Comparison of ENCODE assay signal across 23 mouse cellular contexts in genomic region chr2:130972386-130972785, GRCm38 (mm10).
DNase-seq lines count a peak whose midpoint lies in the region; ATAC-seq and TF ChIP-seq lines count a peak whose summit lies in the region.
"Had no signal": no experiment of that assay in that cellular context is flagged by ENCODE, and none has a peak within 500 bp of the region (broad histone marks: within the 10 kb centered on the region; RNA-seq: fewer than 3 reads in every experiment).

No protein-coding gene starts in this region.

- WGBS in liver, embryonic 13.5 days (ENCODE audit: insufficient replicate concordance): 79% methylated on average over 4 of the region's 4 CpGs
- 80% methylated on average over 4 of the region's 4 CpGs for WGBS in liver, embryonic 11.5 days

- no peak overlapping the region for H3K4me2 ChIP-seq in liver, embryonic 13.5 days
- no peak overlapping the region for H3K4me2 ChIP-seq in liver, embryonic 11.5 days
- H3K4me2 ChIP-seq: embryonic facial prominence, embryonic 13.5 days; forebrain, embryonic 12.5 days; forebrain, embryonic 15.5 days; heart, embryonic 13.5 days; hindbrain, embryonic 12.5 days; hindbrain, embryonic 15.5 days had no signal

- H3K4me1 ChIP-seq in liver, embryonic 13.5 days (replicated peaks): peaks cover 76% of the 10 kb centered on the region
- H3K4me1 ChIP-seq in liver, embryonic 11.5 days (replicated peaks; ENCODE audit: control insufficient read depth, insufficient read depth, low read length): peaks cover 26% of the 10 kb centered on the region
- H3K4me1 ChIP-seq: embryonic facial prominence, embryonic 10.5 days; embryonic facial prominence, embryonic 13.5 days; forebrain, embryonic 12.5 days; forebrain, embryonic 15.5 days; hindbrain, embryonic 12.5 days; hindbrain, embryonic 15.5 days had no signal

- TF ChIP-seq CTCF in layer of hippocampus, adult 2 months (conservative IDR thresholded peaks at IDR 0.05): no peak

- H3K27me3 ChIP-seq in liver, embryonic 13.5 days: no peaks in the 10 kb centered on the region
- no peaks in the 10 kb centered on the region for H3K27me3 ChIP-seq in liver, embryonic 11.5 days (replicated peaks; ENCODE audit: control insufficient read depth, insufficient read depth, low read length)
- H3K27me3 ChIP-seq: embryonic facial prominence, embryonic 13.5 days; forebrain, embryonic 12.5 days; forebrain, embryonic 15.5 days; heart, embryonic 13.5 days; hindbrain, embryonic 12.5 days; hindbrain, embryonic 15.5 days had no signal

- ATAC-seq in liver, embryonic 13.5 days (ENCODE audit: low read depth): no peak
- no peak for ATAC-seq in liver, embryonic 11.5 days (replicated peaks; ENCODE audit: low FRiP score)
- ATAC-seq: CD4-positive, CD25-positive, alpha-beta regulatory T cell, adult 4 months; forebrain, embryonic 15.5 days; intestine, postnatal 0 days had no signal

- H3K9ac ChIP-seq in liver, embryonic 13.5 days: 0 out of 2 replicates have a peak overlapping the region, but pooled peaks have one; percentile 31
- no peak overlapping the region for H3K9ac ChIP-seq in liver, embryonic 11.5 days (ENCODE audit: low read depth, low read length)
- H3K9ac ChIP-seq: embryonic facial prominence, embryonic 13.5 days; forebrain, embryonic 12.5 days; forebrain, embryonic 15.5 days; heart, embryonic 13.5 days; hindbrain, embryonic 12.5 days; hindbrain, embryonic 15.5 days had no signal

- DNase-seq in adrenal gland, adult 8-10 months: peak; percentile 16
- no peak for DNase-seq in adrenal gland, postnatal 4 days (ENCODE audit: low spot score in 2 of 2)
- DNase-seq in liver, embryonic 13.5 days: no peak
- DNase-seq in liver, embryonic 11.5 days (ENCODE audit: low spot score): no peak
- DNase-seq in adrenal gland, postnatal 14 days: peak; percentile 41
- DNase-seq in layer of hippocampus, adult 2 months (ENCODE audit: low spot score in 2 of 2): no peak
- DNase-seq: cerebellum, adult 11 months; cerebellum, adult 8-10 months; cerebellum, postnatal 10 days; cerebellum, postnatal 36 days; embryo, embryonic 11 days; gastrocnemius, postnatal 25 days; heart, adult 18-20 months had no signal

- peaks cover 6% of the 10 kb centered on the region; the same call in 1 of the 2 replicates for H3K36me3 ChIP-seq in liver, embryonic 13.5 days
- H3K36me3 ChIP-seq in liver, embryonic 11.5 days (ENCODE audit: control insufficient read depth, insufficient read depth, low read length): no peaks in the 10 kb centered on the region

- H3K27ac ChIP-seq in liver, embryonic 13.5 days: peak overlapping the region; percentile 81
- H3K27ac ChIP-seq in liver, embryonic 11.5 days (ENCODE audit: low read depth, low read length): no peak overlapping the region
- H3K27ac ChIP-seq in layer of hippocampus, adult 2 months: no peak overlapping the region
- H3K27ac ChIP-seq: embryonic facial prominence, embryonic 10.5 days; embryonic facial prominence, embryonic 13.5 days; forebrain, embryonic 12.5 days; forebrain, embryonic 15.5 days; heart, embryonic 13.5 days; hindbrain, embryonic 12.5 days; hindbrain, embryonic 15.5 days had no signal

- H3K9me3 ChIP-seq in liver, embryonic 13.5 days (replicated peaks): no peaks in the 10 kb centered on the region
- H3K9me3 ChIP-seq in liver, embryonic 11.5 days (ENCODE audit: control insufficient read depth, low read length): no peaks in the 10 kb centered on the region
- H3K9me3 ChIP-seq: embryonic facial prominence, embryonic 10.5 days; embryonic facial prominence, embryonic 13.5 days; forebrain, embryonic 12.5 days; forebrain, embryonic 15.5 days; heart, embryonic 13.5 days; hindbrain, embryonic 12.5 days; hindbrain, embryonic 15.5 days had no signal

- no peak overlapping the region for H3K4me3 ChIP-seq in liver, embryonic 13.5 days (replicated peaks)
- H3K4me3 ChIP-seq in liver, embryonic 11.5 days (ENCODE audit: low read depth, low read length): no peak overlapping the region
- H3K4me3 ChIP-seq in layer of hippocampus, adult 2 months: no peak overlapping the region
- H3K4me3 ChIP-seq: embryonic facial prominence, embryonic 10.5 days; embryonic facial prominence, embryonic 13.5 days; erythroblast, embryonic 14.5 days; forebrain, embryonic 12.5 days; forebrain, embryonic 15.5 days; heart, embryonic 13.5 days; hindbrain, embryonic 12.5 days; hindbrain, embryonic 15.5 days had no signal

Comparison
In these comparisons a context has a peak if more than half of its experiments do, and no peak if none do; other contexts are left out.
1. DNase-seq: peak in adrenal gland, adult 8-10 months (single experiment) and adrenal gland, postnatal 14 days (single experiment); none in adrenal gland, postnatal 4 days (0 of 2), liver, embryonic 13.5 days (single experiment), liver, embryonic 11.5 days (single experiment) and layer of hippocampus, adult 2 months (0 of 2).